Mouse (Mus musculus): ENCODE data around the gene Aff1. TPM values are rescaled to one million over a fixed set of nuclear protein-coding genes. Genes with fewer than 3 reads are reported as not detected.

Aff1 gene
- polyA plus RNA-seq, 1 experiment from 2014 or later = 76.9 TPM

DNA sequence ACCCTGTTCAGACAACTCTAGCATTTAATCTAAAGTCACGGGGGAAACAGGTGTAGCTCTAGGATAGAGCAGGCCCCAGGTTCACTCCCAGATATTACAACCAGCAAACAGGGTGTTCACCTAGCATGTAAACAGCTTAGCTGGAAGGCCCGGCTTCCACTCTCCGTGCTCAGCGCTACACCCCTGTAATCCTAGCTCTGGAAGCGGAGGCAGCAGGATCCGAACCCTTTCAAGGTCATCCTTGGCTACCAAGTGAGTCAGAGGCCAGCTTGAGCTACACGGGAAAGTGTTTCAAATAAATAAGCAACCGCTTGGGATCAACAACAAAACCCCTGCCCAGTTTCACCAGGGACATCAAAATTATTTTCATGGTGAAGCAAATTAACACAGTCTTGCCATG is 2.0 kb upstream of the Aff1 start:
- TF ChIP-seq CTCF (IDR thresholded peaks at IDR 0.05) = no peak
- DNase-seq (ENCODE audit: low read depth, low spot score) (no peak), ATAC-seq (no peak)
- POLR2A ChIA-PET = interaction anchor here (1.0 kb wide), 1 partner anchor 64 kb away, joined by 3 read pairs; no protein-coding TSS in a partner anchor
- CTCF ChIA-PET = interaction anchor here (0.7 to 3.7 kb wide), 10 partner anchors 7 to 237 kb away, joined by 3 to 33 read pairs (median 7); no protein-coding TSS in a partner anchor
- in situ Hi-C loops (cut with MboI; ENCODE audit: low pct_unique_long_range_greater_than_20kb) = loop anchor here (10.0 kb wide), 1 partner anchor 65 kb away; no protein-coding TSS in a partner anchor
- no peaks in the 10 kb centered on the region for H3K27me3 ChIP-seq

DNA sequence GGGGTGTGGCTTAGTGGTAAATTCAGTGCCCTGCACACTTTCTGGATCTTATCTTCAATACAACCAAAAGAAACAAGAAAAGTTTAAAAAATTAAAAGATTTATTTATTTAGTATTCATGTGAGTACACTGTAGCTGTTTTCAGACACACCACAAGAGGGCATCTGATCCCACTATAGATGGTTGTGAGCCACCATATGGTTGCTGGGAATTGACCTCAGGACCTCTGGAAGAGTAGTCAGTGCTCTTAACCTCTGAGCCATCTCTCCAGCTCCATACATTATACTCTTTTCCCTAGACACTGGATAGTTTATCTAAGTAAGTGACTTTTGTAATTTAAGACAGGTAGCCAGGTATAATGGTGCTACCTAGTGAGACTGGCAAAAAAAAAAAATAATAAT is 1.0 kb upstream of the Aff1 start:
- ChIA-PET CTCF (interaction anchor here (0.9 to 3.7 kb wide), 11 partner anchors 8 to 242 kb away, joined by 3 to 33 read pairs (median 4); no protein-coding TSS in a partner anchor), POLR2A (interaction anchor here (0.6 to 1.2 kb wide), 7 partner anchors 51 to 166 kb away, joined by 3 to 7 read pairs (median 3); no protein-coding TSS in a partner anchor)
- no peak for ATAC-seq
- no peak for TF ChIP-seq CTCF (IDR thresholded peaks at IDR 0.05)
- no peak for DNase-seq (ENCODE audit: low read depth, low spot score)
- H3K27me3 ChIP-seq = no peaks in the 10 kb centered on the region
- in situ Hi-C loops (cut with MboI; ENCODE audit: low pct_unique_long_range_greater_than_20kb) = loop anchor here (10.0 kb wide), 1 partner anchor 64 kb away; no protein-coding TSS in a partner anchor

DNA sequence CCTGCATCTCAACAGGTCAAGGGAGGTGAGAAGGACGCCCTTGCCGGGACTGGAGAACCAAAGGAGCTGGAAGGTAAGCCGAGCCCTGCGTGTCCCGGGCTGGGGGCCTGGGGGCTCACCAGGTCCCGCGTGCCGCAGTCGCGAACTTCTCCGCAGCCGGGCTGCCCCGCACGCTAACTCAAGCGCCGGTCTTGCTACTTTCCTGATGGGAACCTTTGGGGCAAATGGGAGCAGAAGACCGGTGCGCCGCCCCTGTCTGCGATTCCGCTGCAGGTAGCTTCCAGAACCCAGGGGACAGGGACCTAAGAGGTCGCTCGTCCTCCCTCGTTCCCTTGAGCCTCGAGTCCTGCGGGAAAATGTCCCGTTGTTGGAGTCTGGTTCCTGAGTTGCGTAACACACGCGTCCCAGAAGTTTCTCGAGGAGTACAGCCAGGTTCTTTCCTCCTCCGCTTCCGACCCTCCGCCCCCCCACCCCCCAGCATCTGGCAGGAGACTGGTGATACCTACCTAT is 412 bp downstream of the Aff1 start:
- in situ Hi-C loops (cut with MboI; ENCODE audit: low pct_unique_long_range_greater_than_20kb) = loop anchor here (10.0 kb wide), 1 partner anchor 62 kb away; no protein-coding TSS in a partner anchor
- ATAC-seq (peak; percentile 6), DNase-seq (ENCODE audit: low read depth, low spot score) (no peak)
- H3K27me3 ChIP-seq = no peaks in the 10 kb centered on the region
- ChIA-PET CTCF (interaction anchor here (0.8 to 3.1 kb wide), 7 partner anchors 10 to 152 kb away, joined by 3 to 18 read pairs (median 6); no protein-coding TSS in a partner anchor), POLR2A (interaction anchor here (0.7 to 1.6 kb wide), 14 partner anchors 10 to 318 kb away, joined by 3 to 8 read pairs (median 4); no protein-coding TSS in a partner anchor)
- no peak for TF ChIP-seq CTCF (IDR thresholded peaks at IDR 0.05)

DNA sequence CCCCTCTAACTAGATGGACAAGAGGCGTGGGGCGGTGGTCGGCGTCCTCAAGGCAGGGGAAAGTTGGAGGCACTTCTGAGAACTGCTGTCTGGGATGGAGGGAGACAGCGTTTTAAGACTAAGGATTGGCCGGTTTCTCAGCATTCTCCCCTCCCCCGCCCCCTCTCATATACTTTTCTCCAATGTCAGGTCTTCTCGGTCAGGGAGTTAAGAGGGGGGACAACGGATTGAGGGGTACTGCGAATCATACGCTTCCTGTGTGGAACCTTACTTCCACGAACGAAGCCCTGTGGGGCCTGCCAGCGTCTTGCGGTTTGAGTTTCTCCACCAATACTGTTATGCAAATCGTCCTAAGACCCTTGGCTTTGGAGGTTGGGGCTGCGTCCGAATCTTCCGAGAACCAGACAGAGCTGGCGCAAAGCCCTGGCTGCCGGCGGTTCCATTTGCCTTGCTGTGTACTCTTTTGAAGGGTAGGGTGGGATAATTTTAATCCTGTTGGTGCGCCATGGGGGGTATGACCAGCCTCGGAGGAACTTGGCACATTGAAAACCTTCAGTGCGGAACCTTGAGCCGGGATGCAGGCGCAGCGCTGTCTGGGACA is 967 bp downstream of the Aff1 start:
- ChIA-PET POLR2A (interaction anchor here (0.6 to 1.6 kb wide), 10 partner anchors 12 to 319 kb away, joined by 3 to 8 read pairs (median 4); no protein-coding TSS in a partner anchor), CTCF (interaction anchor here (1.0 to 1.8 kb wide), 5 partner anchors 9 to 133 kb away, joined by 3 to 5 read pairs (median 4); no protein-coding TSS in a partner anchor)
- in situ Hi-C loops (cut with MboI; ENCODE audit: low pct_unique_long_range_greater_than_20kb) = loop anchor here (10.0 kb wide), 1 partner anchor 62 kb away; no protein-coding TSS in a partner anchor
- peak; percentile 58 for ATAC-seq
- no peaks in the 10 kb centered on the region for H3K27me3 ChIP-seq
- TF ChIP-seq CTCF (IDR thresholded peaks at IDR 0.05) = no peak
- peak; percentile 99 for DNase-seq (ENCODE audit: low read depth, low spot score)

DNA sequence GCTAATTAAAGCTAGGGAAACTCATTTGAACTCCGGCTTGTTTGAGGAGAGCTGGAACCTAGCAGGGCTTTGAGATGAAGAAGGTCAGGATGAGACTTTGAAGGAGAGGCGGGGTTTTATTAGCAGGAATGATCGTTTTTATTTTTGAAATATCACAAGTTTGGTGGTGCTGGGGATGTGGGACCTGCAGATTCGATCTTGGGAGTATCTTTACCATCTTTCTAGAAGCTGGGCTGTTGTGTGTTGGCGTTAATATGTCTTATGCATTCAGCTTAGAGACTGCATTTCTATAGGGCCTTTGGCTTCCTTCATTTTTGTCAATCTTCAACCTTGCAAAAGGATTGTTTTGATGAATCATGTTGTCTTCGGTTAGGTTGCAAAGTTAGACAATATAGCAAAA is 1.9 kb downstream of the Aff1 start:
- ChIA-PET POLR2A (interaction anchor here (0.7 to 1.5 kb wide), 4 partner anchors 41 to 134 kb away, joined by 3 to 4 read pairs (median 4); no protein-coding TSS in a partner anchor), CTCF (interaction anchor here (0.8 to 1.8 kb wide), 9 partner anchors 8 to 132 kb away, joined by 3 to 5 read pairs (median 3); no protein-coding TSS in a partner anchor)
- ATAC-seq (no peak), DNase-seq (ENCODE audit: low read depth, low spot score) (no peak)
- no peak for TF ChIP-seq CTCF (IDR thresholded peaks at IDR 0.05)
- in situ Hi-C loops (cut with MboI; ENCODE audit: low pct_unique_long_range_greater_than_20kb) = loop anchor here (10.0 kb wide), 1 partner anchor 61 kb away; no protein-coding TSS in a partner anchor
- no peaks in the 10 kb centered on the region for H3K27me3 ChIP-seq

DNA sequence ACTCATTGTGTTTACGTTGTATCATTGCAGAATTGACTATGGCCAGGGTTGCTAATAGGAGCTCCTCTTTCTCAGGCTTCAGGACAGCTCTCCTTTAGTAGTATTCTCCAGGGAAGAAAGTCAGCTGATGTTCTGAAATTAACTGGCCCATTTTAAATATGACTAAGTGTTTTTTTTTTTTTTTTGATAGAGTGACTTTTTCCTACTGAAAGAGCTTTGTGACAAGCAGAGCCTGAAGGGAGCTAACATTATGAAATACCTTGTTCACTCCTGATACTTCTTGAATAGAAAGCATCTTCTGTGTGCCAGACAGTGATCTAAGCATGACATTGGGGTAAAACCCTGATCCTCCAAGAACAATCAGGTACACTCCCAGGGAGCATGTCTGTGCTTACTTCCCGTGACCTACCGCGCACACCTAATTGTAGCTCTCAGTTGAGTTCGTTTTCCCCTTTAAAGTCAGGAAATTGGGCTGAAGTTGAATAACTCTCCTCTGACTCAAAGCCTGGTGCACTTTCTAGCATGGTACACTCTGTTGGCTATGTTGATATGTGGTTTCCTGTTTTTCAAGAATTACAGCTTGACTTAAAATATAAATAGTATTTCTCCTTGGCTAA is 5.8 kb downstream of the Aff1 start:
- H3K27me3 ChIP-seq = no peaks in the 10 kb centered on the region
- TF ChIP-seq CTCF (IDR thresholded peaks at IDR 0.05) = no peak
- POLR2A ChIA-PET = interaction anchor here (0.8 to 1.7 kb wide), 3 partner anchors 18 to 81 kb away, joined by 3 to 5 read pairs (median 3); no protein-coding TSS in a partner anchor
- CTCF ChIA-PET = interaction anchor here (0.7 to 1.3 kb wide), 4 partner anchors 40 to 119 kb away, joined by 3 to 5 read pairs (median 4); no protein-coding TSS in a partner anchor
- in situ Hi-C loops (cut with MboI; ENCODE audit: low pct_unique_long_range_greater_than_20kb) = loop anchor here (10.0 kb wide), 1 partner anchor 57 kb away; no protein-coding TSS in a partner anchor
- DNase-seq (ENCODE audit: low read depth, low spot score) (peak; percentile 89), ATAC-seq (no peak)

DNA sequence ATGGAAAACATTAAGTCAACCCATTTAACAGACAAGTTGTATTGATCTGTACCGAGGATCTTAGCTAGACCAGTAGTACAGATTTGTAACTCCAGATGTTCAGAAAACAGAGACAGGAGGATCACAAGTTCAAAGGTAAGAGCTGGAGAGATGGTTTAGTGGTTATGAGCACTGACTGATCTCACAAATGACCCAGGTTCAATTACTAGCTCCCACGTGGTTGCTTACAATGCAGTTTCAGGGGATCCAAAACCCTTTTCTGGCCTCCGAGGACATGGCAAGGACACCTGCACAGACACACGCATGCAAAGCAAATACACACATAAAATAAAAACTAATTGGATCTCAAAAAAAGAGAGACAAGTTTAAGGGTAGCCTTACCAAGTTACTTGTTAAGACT is 6.4 kb downstream of the Aff1 start:
- DNase-seq (ENCODE audit: low read depth, low spot score) (no peak), ATAC-seq (no peak)
- ChIA-PET POLR2A (interaction anchor here (0.9 to 1.7 kb wide), 2 partner anchors 18 to 42 kb away, joined by 3 to 5 read pairs; no protein-coding TSS in a partner anchor), CTCF (interaction anchor here (0.7 to 1.3 kb wide), 4 partner anchors 39 to 118 kb away, joined by 3 to 5 read pairs (median 4); no protein-coding TSS in a partner anchor)
- no peak for TF ChIP-seq CTCF (IDR thresholded peaks at IDR 0.05)
- H3K27me3 ChIP-seq = no peaks in the 10 kb centered on the region
- in situ Hi-C loops (cut with MboI; ENCODE audit: low pct_unique_long_range_greater_than_20kb) = loop anchor here (10.0 kb wide), 1 partner anchor 56 kb away; no protein-coding TSS in a partner anchor

DNA sequence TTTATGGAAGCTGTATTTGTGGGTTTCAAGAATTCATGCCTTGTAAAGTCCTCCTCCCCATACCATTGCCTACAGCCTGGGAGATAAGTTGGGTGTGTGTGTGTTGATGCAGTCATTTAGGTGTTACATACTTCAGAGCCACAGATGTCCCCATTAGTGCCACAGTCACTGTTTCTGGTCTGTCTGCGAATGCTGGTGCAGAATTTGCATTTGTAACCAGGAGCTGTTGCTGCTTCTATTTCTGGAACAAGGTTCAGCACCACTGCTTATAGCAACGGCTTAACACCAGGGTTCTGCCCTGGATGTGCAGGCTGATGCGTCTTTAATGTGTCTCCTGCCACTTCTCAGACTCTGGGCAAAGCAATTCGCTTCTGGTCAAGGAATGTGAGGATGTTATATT is 7.4 kb downstream of the Aff1 start:
- no peak for TF ChIP-seq CTCF (IDR thresholded peaks at IDR 0.05)
- ATAC-seq (no peak), DNase-seq (ENCODE audit: low read depth, low spot score) (no peak)
- POLR2A ChIA-PET = no interaction called here
- H3K27me3 ChIP-seq = no peaks in the 10 kb centered on the region
- in situ Hi-C loops (cut with MboI; ENCODE audit: low pct_unique_long_range_greater_than_20kb) = loop anchor here (10.0 kb wide), 1 partner anchor 55 kb away; no protein-coding TSS in a partner anchor
- CTCF ChIA-PET = interaction anchor here (1.0 to 1.3 kb wide), 2 partner anchors 26 to 30 kb away, joined by 3 to 4 read pairs; no protein-coding TSS in a partner anchor

DNA sequence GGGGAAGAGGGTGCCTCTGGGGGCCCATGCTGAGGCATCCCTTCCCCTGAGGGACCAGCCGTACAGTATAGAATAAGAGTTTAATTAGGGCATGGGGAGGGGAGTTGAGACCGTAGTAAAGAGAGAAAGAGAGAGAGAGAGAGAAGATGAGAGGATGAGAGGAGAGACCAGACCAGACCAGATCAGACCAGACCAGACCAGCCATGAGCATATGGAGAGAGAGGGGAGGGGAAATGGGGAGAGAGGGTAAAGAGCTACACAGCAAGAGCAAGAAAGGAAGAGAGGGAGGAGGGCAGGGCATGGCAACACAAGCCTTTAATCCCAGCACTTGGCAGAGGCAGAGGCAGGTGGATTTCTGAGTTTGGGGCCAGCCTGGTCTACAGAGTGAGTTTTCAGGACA is 8.5 kb downstream of the Aff1 start:
- no peaks in the 10 kb centered on the region for H3K27me3 ChIP-seq
- CTCF ChIA-PET = interaction anchor here (1.0 to 1.7 kb wide), 3 partner anchors 15 to 58 kb away, joined by 3 to 4 read pairs (median 3); no protein-coding TSS in a partner anchor
- POLR2A ChIA-PET = no interaction called here
- ATAC-seq (no peak), DNase-seq (ENCODE audit: low read depth, low spot score) (no peak)
- in situ Hi-C loops (cut with MboI; ENCODE audit: low pct_unique_long_range_greater_than_20kb) = no loop called here
- no peak for TF ChIP-seq CTCF (IDR thresholded peaks at IDR 0.05)

DNA sequence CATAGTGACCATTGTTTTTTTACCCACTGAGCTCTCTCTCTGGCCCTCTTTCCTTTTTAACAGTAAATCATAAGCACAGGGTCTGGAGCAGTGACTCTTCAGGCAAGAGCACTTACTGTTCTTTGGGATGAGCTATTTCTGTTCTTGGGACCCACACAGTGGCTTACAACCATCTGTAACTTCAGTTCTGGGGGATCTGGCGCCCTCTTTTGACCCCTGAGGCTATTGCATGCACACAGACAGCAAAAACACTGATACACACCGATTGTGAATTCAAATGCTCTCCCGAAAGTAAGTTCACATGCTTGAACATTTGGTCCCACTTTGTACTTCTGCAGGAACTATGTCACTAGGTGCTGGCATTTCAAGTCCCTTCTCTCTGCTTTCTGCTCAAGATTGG is 9.3 kb downstream of the Aff1 start:
- in situ Hi-C loops (cut with MboI; ENCODE audit: low pct_unique_long_range_greater_than_20kb) = no loop called here
- CTCF ChIA-PET = interaction anchor here (0.8 to 1.7 kb wide), 4 partner anchors 8 to 57 kb away, joined by 3 to 4 read pairs (median 3); no protein-coding TSS in a partner anchor
- no peak for TF ChIP-seq CTCF (IDR thresholded peaks at IDR 0.05)
- H3K27me3 ChIP-seq = no peaks in the 10 kb centered on the region
- DNase-seq (ENCODE audit: low read depth, low spot score) (no peak), ATAC-seq (no peak)
- POLR2A ChIA-PET = no interaction called here
